Mouse (Mus musculus) hindbrain, embryonic 14.5 days (tissue): ENCODE measurements around the gene Fbxw4. TPM values are rescaled to one million over a fixed set of nuclear protein-coding genes. Genes with fewer than 3 reads are reported as not detected.

ENCODE experiments used
- ATAC-seq: fragments of 200-750 bp; cut with Nextera tagmentation; 2 replicates; pipeline ENCODE4 v1.8.0; 2017; ENCODE audit warnings: moderate number of reproducible peaks, mild to moderate bottlenecking, moderate TSS enrichment, moderate library complexity; ENCODE audit not compliant: low FRiP score
- DNase-seq: peaks from one replicate; pipeline ENCODE4 v3.0.0-alpha.2; 2015; ENCODE audit warnings: low spot score
- H3K27ac ChIP-seq: fragments of 300-500 bp; sonication (generic); 2 replicates; pipeline ENCODE4 v1.5.1; 2014; ENCODE audit warnings: mild to moderate bottlenecking, moderate library complexity
- H3K27me3 ChIP-seq: fragments of 300-500 bp; sonication (generic); 2 replicates; pipeline ENCODE4 v1.6.1; 2014; ENCODE audit warnings: mild to moderate bottlenecking, low read length, mixed read lengths; ENCODE audit not compliant: control insufficient read depth, insufficient read depth
- H3K36me3 ChIP-seq: fragments of 300-500 bp; sonication (generic); replicated peaks from 2 replicates; pipeline ENCODE4 v1.6.1; 2014; ENCODE audit not compliant: control insufficient read depth, insufficient read depth
- H3K4me1 ChIP-seq: fragments of 300-500 bp; sonication (generic); replicated peaks from 2 replicates; pipeline ENCODE4 v1.6.1; 2014; ENCODE audit warnings: antibody characterized with exemption, low read length, mixed read lengths; ENCODE audit not compliant: control insufficient read depth, insufficient read depth
- H3K4me2 ChIP-seq: fragments of 300-500 bp; sonication (generic); replicated peaks from 2 replicates; pipeline ENCODE4 v1.6.1; 2014; ENCODE audit warnings: mild to moderate bottlenecking, moderate library complexity
- H3K4me3 ChIP-seq: fragments of 300-500 bp; sonication (generic); replicated peaks from 2 replicates; pipeline ENCODE4 v1.5.1; 2014; ENCODE audit warnings: mild to moderate bottlenecking, low read length
- H3K9ac ChIP-seq: fragments of 300-500 bp; sonication (generic); 2 replicates; pipeline ENCODE4 v1.6.1; 2014
- H3K9me3 ChIP-seq: fragments of 300-500 bp; sonication (generic); 2 replicates; pipeline ENCODE4 v1.6.1; 2016; ENCODE audit warnings: low read length; ENCODE audit not compliant: control insufficient read depth
- WGBS: fragments of 180-500 bp; shearing (Covaris S2); extraction: QIAGEN DNeasy Blood & Tissue Kit; methylation state at CpG from one replicate; pipeline ENCODE4 v1.1.7; 2014; 5-methylcytosine and 5-hydroxymethylcytosine counted together
- polyA plus RNA-seq: library from polyadenylated mRNA; unstranded; fragments of >200 nt; fragmentation: Nextera tagmentation; extraction: Ambion mirVana; gene quantifications from 2 replicates; pipeline ENCODE4 v1.2.1, GENCODE M21; 2014

Fbxw4 gene
- polyA plus RNA-seq, 1 experiment from 2014 or later = 6.7 TPM

DNA sequence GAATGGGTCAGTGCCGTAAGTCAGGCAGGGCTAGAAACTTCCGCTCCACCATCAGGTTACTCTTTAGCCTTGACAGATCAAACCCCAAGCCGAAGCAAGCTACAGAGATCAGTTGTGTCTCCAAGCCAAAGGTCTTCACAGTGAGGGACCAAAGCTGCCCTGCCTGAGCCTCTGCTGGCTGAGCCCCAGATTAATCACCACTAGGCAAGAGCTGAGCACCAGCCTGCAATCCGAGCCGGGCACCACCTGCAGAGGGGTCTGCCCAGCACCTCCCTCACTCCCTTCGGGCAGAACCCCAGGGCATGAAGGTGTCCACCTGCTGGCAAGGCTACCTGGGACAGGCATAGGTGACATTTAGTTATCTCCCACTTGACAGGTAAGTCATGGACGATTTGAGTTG is 39.1 kb downstream of the Fbxw4 start:
- Histone ChIP-seq H3K9ac (no peak overlapping the region), H3K27me3 (no peaks in the 10 kb centered on the region), H3K4me2 (no peak overlapping the region), H3K4me3 (no peak overlapping the region), H3K4me1 (peaks cover 11% of the 10 kb centered on the region), H3K27ac (no peak overlapping the region), H3K36me3 (peaks cover 21% of the 10 kb centered on the region), H3K9me3 (no peaks in the 10 kb centered on the region)
- WGBS = 73% methylated on average over 7 of the region's 7 CpGs
- DNase-seq = no peak
- no peak for ATAC-seq

DNA sequence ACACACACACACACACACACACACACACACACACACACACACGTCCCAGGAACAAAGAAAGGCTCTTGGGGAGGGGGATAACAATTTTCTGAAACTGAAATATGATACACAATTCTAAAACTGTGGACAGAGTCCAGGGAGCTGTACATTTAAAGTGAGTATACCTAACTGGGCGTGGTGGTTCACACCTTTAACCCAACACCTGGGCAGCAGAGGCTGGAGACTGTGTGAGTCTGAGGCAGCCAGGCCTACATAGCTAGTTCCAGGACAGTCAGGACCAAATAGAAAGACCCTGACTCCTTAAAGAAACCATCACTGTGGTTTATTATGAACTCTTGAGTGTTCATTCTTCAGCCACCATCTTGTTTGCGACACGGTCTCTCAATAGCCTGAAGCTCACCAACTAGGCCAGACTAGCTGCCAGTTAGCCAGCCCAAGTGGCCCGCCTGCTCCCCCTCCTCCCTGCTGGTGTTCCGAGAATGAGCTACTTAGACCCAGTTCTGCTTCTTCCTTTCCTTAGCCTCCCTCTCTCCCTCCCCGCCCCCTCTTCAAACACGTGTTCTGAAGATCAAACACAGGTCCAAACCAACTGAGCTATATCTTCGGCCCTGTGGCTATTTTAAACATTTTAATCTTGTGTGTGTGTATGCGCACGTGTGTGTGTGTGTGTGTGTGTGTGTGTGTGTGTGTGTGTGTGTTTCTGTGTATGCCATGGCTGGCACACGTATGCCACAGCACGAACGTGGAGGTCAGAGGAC is 40.2 kb downstream of the Fbxw4 start:
- Histone ChIP-seq H3K4me3 (no peak overlapping the region), H3K4me1 (peaks cover 22% of the 10 kb centered on the region), H3K9ac (no peak overlapping the region), H3K4me2 (no peak overlapping the region), H3K36me3 (peaks cover 14% of the 10 kb centered on the region), H3K27ac (no peak overlapping the region), H3K9me3 (no peaks in the 10 kb centered on the region), H3K27me3 (no peaks in the 10 kb centered on the region)
- ATAC-seq (no peak), DNase-seq (no peak)
- 91% methylated on average over 14 of the region's 14 CpGs for WGBS

DNA sequence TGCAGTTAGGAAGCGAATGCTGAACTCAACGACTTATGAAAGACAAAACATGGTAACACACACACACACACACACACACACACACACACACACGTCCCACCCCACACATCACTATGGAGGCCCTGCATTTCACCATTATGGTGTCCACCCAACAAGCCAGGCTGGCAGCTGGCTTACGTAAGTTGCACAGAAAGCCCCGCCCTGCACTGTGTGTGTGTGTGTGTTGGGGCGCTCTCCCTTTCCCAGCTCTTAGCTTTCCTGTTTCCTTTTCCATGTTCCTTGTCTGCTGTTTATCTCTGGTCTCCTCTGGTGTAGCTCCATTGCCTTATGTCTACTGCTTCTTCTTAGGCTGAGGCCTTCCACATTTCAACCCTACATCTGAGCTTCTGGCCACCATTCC is 41.9 kb downstream of the Fbxw4 start:
- Histone ChIP-seq H3K9me3 (no peaks in the 10 kb centered on the region), H3K4me3 (no peak overlapping the region), H3K27me3 (no peaks in the 10 kb centered on the region; the same call in 1 of the 2 replicates), H3K36me3 (peaks cover 3% of the 10 kb centered on the region; the same call in 1 of the 2 replicates), H3K4me2 (no peak overlapping the region), H3K27ac (no peak overlapping the region), H3K9ac (no peak overlapping the region), H3K4me1 (peaks cover 25% of the 10 kb centered on the region)
- 95% methylated on average over 6 of the region's 6 CpGs for WGBS
- ATAC-seq (no peak), DNase-seq (no peak)

DNA sequence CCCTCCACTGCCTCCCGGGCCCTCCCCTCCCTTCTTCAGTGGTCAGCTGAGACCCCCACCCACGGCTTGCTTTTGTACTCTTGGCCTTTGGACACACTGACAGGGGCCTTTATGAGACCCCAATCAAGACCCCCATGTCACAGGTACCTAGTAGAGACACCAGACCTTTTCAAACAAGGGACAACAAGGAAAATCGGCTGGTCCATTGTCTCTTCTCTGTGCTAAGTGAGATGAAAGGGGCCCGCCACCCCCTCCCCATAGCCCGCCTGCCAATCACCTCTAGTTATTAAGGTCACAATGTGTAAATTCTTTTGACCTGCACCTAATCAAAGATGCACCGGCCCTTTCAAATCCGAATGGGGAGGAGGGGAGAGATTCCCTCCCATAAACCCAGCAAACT is 43.4 kb downstream of the Fbxw4 start:
- Histone ChIP-seq H3K27ac (no peak overlapping the region), H3K4me3 (no peak overlapping the region), H3K4me1 (peaks cover 25% of the 10 kb centered on the region), H3K4me2 (no peak overlapping the region), H3K9ac (no peak overlapping the region), H3K36me3 (peaks cover 3% of the 10 kb centered on the region; the same call in 1 of the 2 replicates), H3K9me3 (no peaks in the 10 kb centered on the region), H3K27me3 (peaks cover 6% of the 10 kb centered on the region; the same call in 1 of the 2 replicates)
- ATAC-seq (no peak), DNase-seq (no peak)
- WGBS = 20% methylated on average over 7 of the region's 7 CpGs

DNA sequence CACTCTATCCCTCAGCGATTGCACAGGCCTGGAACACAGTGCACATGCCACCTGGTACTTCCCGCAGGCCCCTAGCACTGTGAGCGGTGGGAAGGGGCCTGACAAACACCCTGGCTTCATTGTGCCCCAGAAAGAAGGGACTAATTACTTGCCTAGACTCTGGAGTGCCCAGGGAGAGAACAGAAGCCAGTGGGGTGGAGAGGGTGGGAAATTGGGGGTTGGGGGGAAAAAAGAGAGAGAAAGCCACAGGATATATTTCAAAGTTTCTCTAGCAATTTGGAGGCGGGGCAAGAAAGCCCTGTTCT is 43.9 kb downstream of the Fbxw4 start:
- ATAC-seq = peak; percentile 40; the same call in 1 of the 2 replicates
- Histone ChIP-seq H3K27ac (no peak overlapping the region), H3K4me2 (no peak overlapping the region), H3K9me3 (no peaks in the 10 kb centered on the region), H3K27me3 (peaks cover 6% of the 10 kb centered on the region; the same call in 1 of the 2 replicates), H3K4me3 (no peak overlapping the region), H3K4me1 (peaks cover 25% of the 10 kb centered on the region), H3K9ac (no peak overlapping the region), H3K36me3 (peaks cover 2% of the 10 kb centered on the region; the same call in 1 of the 2 replicates)
- no peak for DNase-seq
- 11% methylated on average over 4 of the region's 4 CpGs for WGBS

- Histone ChIP-seq H3K27me3 (peaks cover 6% of the 10 kb centered on the region; the same call in 1 of the 2 replicates), H3K4me2 (no peak overlapping the region), H3K9me3 (no peaks in the 10 kb centered on the region), H3K36me3 (no peaks in the 10 kb centered on the region), H3K9ac (no peak overlapping the region), H3K4me1 (peaks cover 25% of the 10 kb centered on the region), H3K4me3 (no peak overlapping the region), H3K27ac (no peak overlapping the region)
- 32% methylated on average over 12 of the region's 12 CpGs for WGBS
- DNase-seq = no peak
- ATAC-seq = no peak
Observed at GRCm38 (mm10) chr19:45615415-45616213, 44.5 kb downstream of the Fbxw4 start.

DNA sequence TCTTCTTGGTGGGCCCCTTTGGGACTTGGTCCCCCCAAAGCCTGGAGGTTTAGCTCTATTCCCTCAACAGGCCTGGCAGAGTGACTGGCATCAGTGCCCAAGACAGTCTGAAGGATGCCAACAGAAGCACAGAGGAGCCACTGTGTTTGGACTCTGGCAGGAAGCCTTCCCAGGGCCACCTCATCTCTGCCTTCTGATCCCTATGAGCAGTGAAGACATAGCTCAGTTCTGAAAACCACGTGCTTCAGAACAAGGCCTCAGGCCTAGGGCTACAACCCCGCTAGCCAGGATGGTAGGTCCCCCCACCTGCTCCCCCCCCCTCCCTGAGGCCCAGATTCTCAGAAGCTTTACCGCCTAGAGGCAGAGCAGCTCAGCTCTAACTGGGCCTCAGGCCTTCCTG is 45.2 kb downstream of the Fbxw4 start:
- Histone ChIP-seq H3K4me1 (peaks cover 25% of the 10 kb centered on the region), H3K4me3 (no peak overlapping the region), H3K27me3 (peaks cover 6% of the 10 kb centered on the region; the same call in 1 of the 2 replicates), H3K9ac (no peak overlapping the region), H3K4me2 (no peak overlapping the region), H3K9me3 (no peaks in the 10 kb centered on the region), H3K36me3 (no peaks in the 10 kb centered on the region), H3K27ac (no peak overlapping the region)
- peak; percentile 65; the same call in 1 of the 2 replicates for ATAC-seq
- 52% methylated on average over 3 of the region's 3 CpGs for WGBS
- DNase-seq = no peak

- H3K27me3 ChIP-seq = peaks cover 6% of the 10 kb centered on the region; the same call in 1 of the 2 replicates
- H3K4me1 ChIP-seq = peaks cover 25% of the 10 kb centered on the region
- no peak overlapping the region for H3K4me2 ChIP-seq
Observed at GRCm38 (mm10) chr19:45614375-45614774, 45.7 kb downstream of the Fbxw4 start.

DNA sequence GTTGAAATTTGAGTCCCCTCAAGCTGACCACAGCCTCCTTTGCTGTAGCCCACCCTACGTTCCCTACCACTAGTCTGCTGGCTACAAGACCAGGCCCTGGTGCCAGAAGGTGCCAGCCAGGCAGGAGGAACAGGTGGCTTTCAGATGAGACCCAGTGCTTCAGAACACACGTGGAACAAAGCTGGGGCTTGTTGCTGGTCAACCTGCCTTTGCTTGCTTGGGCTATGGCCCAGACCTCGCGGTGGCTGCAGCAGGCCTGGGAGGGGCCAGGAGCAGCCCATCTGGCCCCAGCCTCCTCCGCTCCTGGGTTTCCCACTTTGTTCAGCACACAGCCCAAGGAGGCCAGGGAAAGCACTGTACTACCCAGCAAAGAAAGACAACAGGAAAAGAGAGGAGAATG is 49.3 kb downstream of the Fbxw4 start:
- H3K4me2 ChIP-seq = no peak overlapping the region

More at GRCm38 (mm10) chr19:45614375-45614774, 45.7 kb downstream of the Fbxw4 start:
- Histone ChIP-seq H3K9me3 (no peaks in the 10 kb centered on the region), H3K9ac (no peak overlapping the region), H3K4me3 (no peak overlapping the region), H3K36me3 (no peaks in the 10 kb centered on the region), H3K27ac (no peak overlapping the region)
- DNase-seq (no peak), ATAC-seq (no peak)
- WGBS = 59% methylated on average over 8 of the region's 8 CpGs

More for the DNA sequence above, 49.3 kb downstream of the Fbxw4 start:
- Histone ChIP-seq H3K4me3 (no peak overlapping the region), H3K9me3 (no peaks in the 10 kb centered on the region), H3K27me3 (peaks cover 16% of the 10 kb centered on the region), H3K27ac (no peak overlapping the region), H3K9ac (no peak overlapping the region), H3K36me3 (no peaks in the 10 kb centered on the region), H3K4me1 (peaks cover 11% of the 10 kb centered on the region)
- 79% methylated on average over 5 of the region's 5 CpGs for WGBS
- ATAC-seq (no peak), DNase-seq (no peak)
